Mouse (Mus musculus) neural tube, embryonic 14.5 days (tissue): Measurements from ENCODE around the gene Luc7l. TPM values are rescaled to one million over a fixed set of nuclear protein-coding genes. Genes with fewer than 3 reads are reported as not detected.

ENCODE experiments used
- ATAC-seq: fragments of 200-750 bp; cut with Nextera tagmentation; 2 replicates; pipeline ENCODE4 v1.8.0; 2017; ENCODE audit warnings: low read depth, mild to moderate bottlenecking, moderate TSS enrichment, moderate library complexity
- H3K27ac ChIP-seq: fragments of 300-500 bp; sonication (generic); 2 replicates; pipeline ENCODE4 v1.5.1; 2014; ENCODE audit warnings: low read depth, mild to moderate bottlenecking, control low read depth, low read length, moderate library complexity, mixed read lengths
- H3K27me3 ChIP-seq: fragments of 300-500 bp; sonication (generic); 2 replicates; pipeline ENCODE4 v1.6.1; 2014; ENCODE audit warnings: low read length; ENCODE audit not compliant: control insufficient read depth, insufficient read depth
- H3K36me3 ChIP-seq: fragments of 300-500 bp; sonication (generic); 2 replicates; pipeline ENCODE4 v1.6.1; 2014; ENCODE audit warnings: low read length, mixed read lengths; ENCODE audit not compliant: control insufficient read depth, insufficient read depth
- H3K4me1 ChIP-seq: fragments of 300-500 bp; sonication (generic); 2 replicates; pipeline ENCODE4 v1.6.1; 2014; ENCODE audit warnings: low read length; ENCODE audit not compliant: control insufficient read depth, insufficient read depth
- H3K4me2 ChIP-seq: fragments of 300-500 bp; sonication (generic); 2 replicates; pipeline ENCODE4 v1.6.1; 2014; ENCODE audit warnings: mild to moderate bottlenecking, low read depth, low read length, control low read depth
- H3K4me3 ChIP-seq: fragments of 300-500 bp; sonication (generic); 2 replicates; pipeline ENCODE4 v1.5.1; 2014; ENCODE audit warnings: low read depth, low read length, control low read depth, mixed read lengths
- H3K9ac ChIP-seq: fragments of 300-500 bp; sonication (generic); replicated peaks from 2 replicates; pipeline ENCODE4 v1.6.1; 2014; ENCODE audit warnings: low read depth, mild to moderate bottlenecking, control low read depth, low read length, mixed read lengths
- H3K9me3 ChIP-seq: fragments of 300-500 bp; sonication (generic); 2 replicates; pipeline ENCODE4 v1.6.1; 2016; ENCODE audit warnings: low read length; ENCODE audit not compliant: control insufficient read depth
- WGBS: fragments of 180-500 bp; shearing (Covaris S2); extraction: QIAGEN DNeasy Blood & Tissue Kit; methylation state at CpG from one replicate; pipeline ENCODE4 v1.1.7; 2014; 5-methylcytosine and 5-hydroxymethylcytosine counted together
- polyA plus RNA-seq: library from polyadenylated mRNA; unstranded; fragments of >200 nt; fragmentation: Nextera tagmentation; extraction: Ambion mirVana; gene quantifications from 2 replicates; pipeline ENCODE4 v1.2.1, GENCODE M21; 2014

Gene Luc7l
- 111 and 123 TPM in 2 replicates for polyA plus RNA-seq

GRCm38 (mm10) chr17:26252539-26253251 lies at the start of gene Luc7l:
Gene Luc7l, plus strand, starts transcription at chr17:26252896.
- no peaks in the 10 kb centered on the region for H3K9me3 ChIP-seq
- H3K27me3 ChIP-seq = no peaks in the 10 kb centered on the region
- peaks cover 12% of the 10 kb centered on the region; the same call in 1 of the 2 replicates for H3K4me1 ChIP-seq
- peak within 1 kb of the TSS; percentile 98 for H3K27ac ChIP-seq
- peak; percentile 95 for ATAC-seq
- H3K4me2 ChIP-seq = peak within 1 kb of the TSS; percentile 73
- peak within 1 kb of the TSS; percentile 95 for H3K9ac ChIP-seq
- peak within 1 kb of the TSS; percentile 96 for H3K4me3 ChIP-seq
- WGBS = under 1% methylated on average over 42 of the region's 43 CpGs
- H3K36me3 ChIP-seq = peaks cover 10% of the 10 kb centered on the region; the same call in 1 of the 2 replicates

DNA sequence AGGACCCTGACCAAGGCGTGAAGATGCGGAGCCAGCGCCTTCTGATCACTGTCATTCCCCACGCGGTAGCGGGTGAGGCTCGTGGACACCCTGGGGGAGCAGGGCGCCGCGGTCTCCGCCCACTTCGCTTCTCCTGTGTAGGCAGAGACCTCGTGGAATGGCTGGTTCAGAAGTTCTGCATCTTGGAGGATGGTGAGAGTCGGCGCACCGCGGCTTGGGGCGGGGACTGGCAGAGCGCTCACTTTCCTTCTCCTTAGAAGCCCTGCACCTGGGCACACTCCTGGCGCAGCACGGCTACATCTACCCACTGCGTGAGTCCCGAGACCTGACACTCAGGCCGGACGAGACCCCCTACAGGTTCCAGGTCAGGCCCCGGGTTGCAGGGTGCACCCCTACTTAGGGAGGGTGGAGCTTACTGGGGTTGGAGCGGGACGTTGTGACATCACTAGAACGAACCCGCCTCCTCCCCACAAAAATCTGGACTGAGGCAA lies 49.3 kb upstream of the Luc7l start:
- Histone ChIP-seq H3K4me1 (0 out of 2 replicates have a peak, but pooled peaks cover 8% of the 10 kb centered on the region), H3K4me3 (peak overlapping the region; percentile 33), H3K36me3 (no peaks in the 10 kb centered on the region), H3K9me3 (no peaks in the 10 kb centered on the region), H3K9ac (peak overlapping the region; percentile 44), H3K4me2 (peak overlapping the region; percentile 76), H3K27me3 (peaks cover 32% of the 10 kb centered on the region), H3K27ac (no peak overlapping the region)
- no peak; the same call in 1 of the 2 replicates for ATAC-seq
- whole genome bisulfite sequencing = 1% methylated on average over 29 of the region's 30 CpGs

DNA sequence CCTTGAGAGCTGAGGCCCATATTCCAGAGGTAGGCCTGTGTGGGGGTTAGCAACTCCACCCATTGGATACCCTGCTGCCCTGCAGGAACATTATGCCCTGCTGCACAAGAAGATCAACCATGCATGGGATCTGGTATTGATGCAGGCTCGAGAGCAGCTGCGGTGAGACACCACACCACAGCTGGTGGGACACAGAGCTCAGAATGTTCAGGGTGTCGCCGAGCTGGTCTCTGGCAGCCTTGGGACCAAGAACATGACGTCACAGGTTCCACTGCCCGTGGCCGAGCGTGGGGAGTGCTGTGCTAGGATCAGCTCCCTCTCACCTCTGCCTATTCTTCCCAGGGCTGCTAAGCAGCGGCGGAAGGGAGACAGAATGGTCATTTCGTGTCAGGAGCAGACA lies 47.9 kb upstream of the Luc7l start:
- Histone ChIP-seq H3K4me1 (0 out of 2 replicates have a peak, but pooled peaks cover 8% of the 10 kb centered on the region), H3K9ac (no peak overlapping the region), H3K36me3 (no peaks in the 10 kb centered on the region), H3K9me3 (no peaks in the 10 kb centered on the region), H3K27me3 (peaks cover 31% of the 10 kb centered on the region), H3K27ac (no peak overlapping the region), H3K4me2 (no peak overlapping the region), H3K4me3 (no peak overlapping the region)
- 26% methylated on average over 11 of the region's 11 CpGs for WGBS
- no peak for ATAC-seq

DNA sequence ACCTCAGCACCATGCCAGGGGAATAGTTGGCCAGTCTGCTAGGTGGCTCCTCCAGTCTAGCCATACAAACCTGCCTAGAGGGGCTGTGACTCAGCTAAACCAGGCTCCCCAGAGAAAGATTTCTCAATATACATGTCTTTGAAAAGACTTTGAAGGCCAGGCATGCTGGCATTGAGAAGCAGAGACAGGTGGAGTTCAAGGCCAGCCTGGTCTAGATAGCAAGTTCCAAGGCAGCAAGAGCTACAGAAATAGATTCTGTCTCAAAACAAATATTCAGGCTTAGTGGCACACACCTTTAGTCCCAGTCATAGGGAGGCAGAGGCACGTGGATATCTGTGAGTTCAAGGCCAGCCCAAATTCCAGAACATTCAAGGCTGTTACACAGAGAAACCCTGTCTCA lies 46.3 kb upstream of the Luc7l start:
- Histone ChIP-seq H3K4me2 (no peak overlapping the region), H3K27me3 (peaks cover 28% of the 10 kb centered on the region), H3K4me3 (no peak overlapping the region), H3K27ac (no peak overlapping the region), H3K36me3 (no peaks in the 10 kb centered on the region), H3K9me3 (no peaks in the 10 kb centered on the region), H3K4me1 (0 out of 2 replicates have a peak, but pooled peaks cover 1% of the 10 kb centered on the region), H3K9ac (no peak overlapping the region)
- no peak for ATAC-seq
- WGBS = 62% methylated on average over 1 of the region's 1 CpGs

GRCm38 (mm10) chr17:26207686-26208085 lies 45.0 kb upstream of the Luc7l start, which contains the start of gene Arhgdig:
Gene Arhgdig, minus strand, starts transcription at chr17:26207786.
- ATAC-seq = no peak
- 86% methylated on average over 12 of the region's 12 CpGs for whole genome bisulfite sequencing
- Histone ChIP-seq H3K4me3 (no peak within 1 kb of the TSS), H3K4me1 (no peaks in the 10 kb centered on the region), H3K9ac (no peak within 1 kb of the TSS), H3K9me3 (no peaks in the 10 kb centered on the region), H3K36me3 (no peaks in the 10 kb centered on the region), H3K4me2 (no peak within 1 kb of the TSS), H3K27ac (no peak within 1 kb of the TSS), H3K27me3 (peaks cover 17% of the 10 kb centered on the region)

GRCm38 (mm10) chr17:26212241-26212640 lies 40.5 kb upstream of the Luc7l start:
- Histone ChIP-seq H3K27me3 (no peaks in the 10 kb centered on the region), H3K36me3 (peaks cover 3% of the 10 kb centered on the region; the same call in 1 of the 2 replicates), H3K27ac (no peak overlapping the region), H3K9ac (no peak overlapping the region), H3K4me1 (no peaks in the 10 kb centered on the region), H3K4me3 (no peak overlapping the region), H3K9me3 (no peaks in the 10 kb centered on the region), H3K4me2 (no peak overlapping the region)
- 93% methylated on average over 7 of the region's 7 CpGs for WGBS
- no peak for ATAC-seq

DNA sequence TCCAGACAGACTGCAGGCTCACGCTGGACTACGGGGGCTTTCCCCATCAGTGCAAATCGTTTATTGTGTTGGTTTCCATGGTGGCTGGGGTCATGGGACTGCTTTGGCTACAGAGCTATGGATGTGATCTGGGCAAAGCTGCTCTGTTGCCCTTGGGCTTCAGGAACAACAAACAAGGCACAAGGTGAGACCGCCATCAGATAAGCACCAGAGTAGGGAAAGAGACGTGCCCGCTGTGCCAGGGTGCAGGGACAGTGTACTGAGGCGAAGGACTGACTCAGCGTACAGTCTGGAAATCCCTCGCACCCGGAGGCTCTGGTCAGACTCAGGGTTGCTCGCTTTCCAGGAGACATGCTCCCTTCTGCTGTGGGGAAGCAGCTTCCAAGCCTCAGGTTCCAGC lies 40.0 kb upstream of the Luc7l start:
- H3K4me1 ChIP-seq = no peaks in the 10 kb centered on the region
- WGBS = 87% methylated on average over 11 of the region's 11 CpGs
- H3K27me3 ChIP-seq = no peaks in the 10 kb centered on the region
- no peak overlapping the region for H3K9ac ChIP-seq
- no peaks in the 10 kb centered on the region for H3K9me3 ChIP-seq
- no peak overlapping the region for H3K4me3 ChIP-seq
- peaks cover 5% of the 10 kb centered on the region; the same call in 1 of the 2 replicates for H3K36me3 ChIP-seq
- no peak overlapping the region for H3K4me2 ChIP-seq
- ATAC-seq = no peak
- H3K27ac ChIP-seq = no peak overlapping the region

DNA sequence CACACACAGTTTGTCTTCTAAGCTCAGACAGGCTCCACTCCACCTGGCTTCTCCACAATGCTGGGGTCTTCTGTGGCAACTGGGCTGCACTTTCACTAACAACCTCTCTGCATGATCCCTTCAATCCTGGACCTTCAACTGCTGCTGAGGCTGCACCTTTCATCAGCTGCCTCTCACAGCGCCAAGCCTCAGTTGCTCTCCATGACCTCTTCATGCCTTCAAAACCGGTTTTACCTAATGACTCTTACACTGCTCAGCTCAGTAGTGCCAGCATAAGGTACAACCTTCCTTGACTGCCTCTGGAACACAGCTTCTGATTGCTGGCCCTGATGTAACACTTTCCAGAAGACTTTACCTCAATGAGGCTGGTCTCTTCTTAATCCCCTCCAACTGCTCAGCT lies 31.2 kb upstream of the Luc7l start:
- Histone ChIP-seq H3K27me3 (no peaks in the 10 kb centered on the region), H3K4me2 (no peak overlapping the region), H3K9me3 (no peaks in the 10 kb centered on the region), H3K27ac (no peak overlapping the region), H3K4me1 (no peaks in the 10 kb centered on the region), H3K4me3 (no peak overlapping the region), H3K9ac (no peak overlapping the region), H3K36me3 (peaks cover 8% of the 10 kb centered on the region; the same call in 1 of the 2 replicates)
- ATAC-seq = no peak
- WGBS = 71% methylated on average over 2 of the region's 2 CpGs

GRCm38 (mm10) chr17:26225150-26225549 lies 27.5 kb upstream of the Luc7l start:
- ATAC-seq = no peak
- Histone ChIP-seq H3K27ac (no peak overlapping the region), H3K4me1 (no peaks in the 10 kb centered on the region), H3K4me3 (no peak overlapping the region), H3K4me2 (no peak overlapping the region), H3K9me3 (no peaks in the 10 kb centered on the region), H3K27me3 (no peaks in the 10 kb centered on the region), H3K36me3 (no peaks in the 10 kb centered on the region), H3K9ac (no peak overlapping the region)
- WGBS = 86% methylated on average over 12 of the region's 12 CpGs
